Mouse (Mus musculus) kidney, embryonic 15.5 days (tissue): ENCODE measurements around the gene 4632433K11Rik. TPM values are rescaled to one million over a fixed set of nuclear protein-coding genes. Genes with fewer than 3 reads are reported as not detected.

Experiments used
- ATAC-seq: fragments of 200-750 bp; cut with Nextera tagmentation; replicated peaks from 2 replicates; pipeline ENCODE4 v1.8.0; 2017; ENCODE audit warnings: moderate TSS enrichment; ENCODE audit not compliant: low FRiP score
- H3K27ac ChIP-seq: fragments of 300-500 bp; sonication (generic); 2 replicates; pipeline ENCODE4 v1.5.1; 2015; ENCODE audit warnings: mild to moderate bottlenecking, inconsistent platforms
- H3K27me3 ChIP-seq: fragments of 300-500 bp; sonication (generic); 2 replicates; pipeline ENCODE4 v1.6.1; 2015; ENCODE audit warnings: inconsistent platforms
- H3K36me3 ChIP-seq: fragments of 300-500 bp; sonication (generic); 2 replicates; pipeline ENCODE4 v1.6.1; 2015; ENCODE audit warnings: inconsistent platforms
- H3K4me1 ChIP-seq: fragments of 300-500 bp; sonication (generic); 2 replicates; pipeline ENCODE4 v1.6.1; 2015; ENCODE audit warnings: inconsistent platforms
- H3K4me2 ChIP-seq: fragments of 300-500 bp; sonication (generic); 2 replicates; pipeline ENCODE4 v1.6.1; 2015; ENCODE audit warnings: moderate library complexity, mild to moderate bottlenecking, inconsistent platforms
- H3K4me3 ChIP-seq: fragments of 300-500 bp; sonication (generic); replicated peaks from 2 replicates; pipeline ENCODE4 v1.5.1; 2015; ENCODE audit warnings: mild to moderate bottlenecking, inconsistent platforms
- H3K9ac ChIP-seq: fragments of 300-500 bp; sonication (generic); 2 replicates; pipeline ENCODE4 v1.6.1; 2015; ENCODE audit warnings: mild to moderate bottlenecking, inconsistent platforms
- H3K9me3 ChIP-seq: fragments of 300-500 bp; sonication (generic); replicated peaks from 2 replicates; pipeline ENCODE4 v1.6.1; 2016; ENCODE audit warnings: inconsistent platforms
- WGBS: fragments of 180-500 bp; shearing (Covaris S2); methylation state at CpG from one replicate; pipeline ENCODE4 v1.1.7; 2015; ENCODE audit warnings: mixed read lengths; 5-methylcytosine and 5-hydroxymethylcytosine counted together
- polyA plus RNA-seq: library from polyadenylated mRNA; unstranded; fragments of >200 nt; fragmentation: Nextera tagmentation; extraction: Ambion mirVana; gene quantifications from 2 replicates; pipeline ENCODE4 v1.2.1, GENCODE M21; 2015

4632433K11Rik gene
- polyA plus RNA-seq, 1 experiment from 2014 or later, result not detected

- peaks cover 25% of the 10 kb centered on the region for H3K4me1 ChIP-seq
Observed at GRCm38 (mm10) chr7:5021197-5021596, 12.7 kb upstream of the 4632433K11Rik start.

GRCm38 (mm10) chr7:5029543-5029942, 4.4 kb upstream of the 4632433K11Rik start:
- Histone ChIP-seq H3K4me3 (no peak overlapping the region), H3K9ac (no peak overlapping the region), H3K27ac (no peak overlapping the region), H3K9me3 (peaks cover 38% of the 10 kb centered on the region), H3K27me3 (no peaks in the 10 kb centered on the region), H3K36me3 (peaks cover 98% of the 10 kb centered on the region), H3K4me1 (no peaks in the 10 kb centered on the region), H3K4me2 (no peak overlapping the region)
- ATAC-seq, result 0 out of 2 replicates have a peak, but pooled peaks have one; percentile 20
- 95% methylated on average over 22 of the region's 22 CpGs for WGBS

More at GRCm38 (mm10) chr7:5021197-5021596, 12.7 kb upstream of the 4632433K11Rik start:
- WGBS, result 48% methylated on average over 5 of the region's 5 CpGs
- H3K27ac ChIP-seq, result peak overlapping the region; percentile 97
- no peaks in the 10 kb centered on the region for H3K27me3 ChIP-seq
- H3K36me3 ChIP-seq, result peaks cover 60% of the 10 kb centered on the region
- H3K9ac ChIP-seq, result peak overlapping the region; percentile 81
- peak overlapping the region; percentile 66 for H3K4me3 ChIP-seq
- H3K4me2 ChIP-seq, result peak overlapping the region; percentile 67
- H3K9me3 ChIP-seq, result no peaks in the 10 kb centered on the region
- ATAC-seq, result no peak

- H3K9me3 ChIP-seq, result peaks cover 38% of the 10 kb centered on the region
- WGBS, result 91% methylated on average over 21 of the region's 21 CpGs
- ATAC-seq, result no peak
Observed at GRCm38 (mm10) chr7:5029946-5030345, 4.0 kb upstream of the 4632433K11Rik start.

GRCm38 (mm10) chr7:5030554-5031275, 3.2 kb upstream of the 4632433K11Rik start:
- peaks cover 38% of the 10 kb centered on the region for H3K9me3 ChIP-seq
- H3K4me3 ChIP-seq, result no peak overlapping the region
- peaks cover 98% of the 10 kb centered on the region for H3K36me3 ChIP-seq
- H3K4me1 ChIP-seq, result no peaks in the 10 kb centered on the region
- H3K9ac ChIP-seq, result no peak overlapping the region
- no peak overlapping the region for H3K4me2 ChIP-seq
- 83% methylated on average over 63 of the region's 63 CpGs for WGBS
- ATAC-seq, result no peak
- no peak overlapping the region for H3K27ac ChIP-seq
- H3K27me3 ChIP-seq, result no peaks in the 10 kb centered on the region

More at GRCm38 (mm10) chr7:5029946-5030345, 4.0 kb upstream of the 4632433K11Rik start:
- H3K4me2 ChIP-seq, result no peak overlapping the region
- peaks cover 98% of the 10 kb centered on the region for H3K36me3 ChIP-seq
- H3K9ac ChIP-seq, result no peak overlapping the region
- no peaks in the 10 kb centered on the region for H3K4me1 ChIP-seq
- no peak overlapping the region for H3K27ac ChIP-seq
- no peak overlapping the region for H3K4me3 ChIP-seq
- H3K27me3 ChIP-seq, result no peaks in the 10 kb centered on the region

- Histone ChIP-seq H3K4me3 (no peak overlapping the region), H3K9ac (no peak overlapping the region), H3K36me3 (peaks cover 98% of the 10 kb centered on the region), H3K4me1 (no peaks in the 10 kb centered on the region), H3K4me2 (no peak overlapping the region), H3K27ac (no peak overlapping the region), H3K9me3 (peaks cover 38% of the 10 kb centered on the region), H3K27me3 (no peaks in the 10 kb centered on the region)
- ATAC-seq, result 0 out of 2 replicates have a peak, but pooled peaks have one; percentile 10
- 82% methylated on average over 46 of the region's 46 CpGs for WGBS
Observed at GRCm38 (mm10) chr7:5031496-5031895, 2.4 kb upstream of the 4632433K11Rik start.

GRCm38 (mm10) chr7:5035628-5036027, 1.7 kb downstream of the 4632433K11Rik start:
- H3K4me1 ChIP-seq, result peaks cover 11% of the 10 kb centered on the region; the same call in 1 of the 2 replicates
- H3K27me3 ChIP-seq, result no peaks in the 10 kb centered on the region
- H3K36me3 ChIP-seq, result peaks cover 61% of the 10 kb centered on the region
- no peak overlapping the region for H3K4me2 ChIP-seq
- H3K9me3 ChIP-seq, result peaks cover 16% of the 10 kb centered on the region
- WGBS, result 95% methylated on average over 17 of the region's 17 CpGs
- H3K9ac ChIP-seq, result no peak overlapping the region
- ATAC-seq, result no peak
- H3K27ac ChIP-seq, result no peak overlapping the region
- no peak overlapping the region for H3K4me3 ChIP-seq

- Histone ChIP-seq H3K4me2 (no peak overlapping the region), H3K9me3 (peaks cover 11% of the 10 kb centered on the region), H3K27ac (no peak overlapping the region), H3K4me1 (peaks cover 11% of the 10 kb centered on the region; the same call in 1 of the 2 replicates), H3K9ac (no peak overlapping the region), H3K4me3 (no peak overlapping the region), H3K27me3 (no peaks in the 10 kb centered on the region), H3K36me3 (peaks cover 57% of the 10 kb centered on the region)
- no peak for ATAC-seq
- WGBS, result 90% methylated on average over 9 of the region's 9 CpGs
Observed at GRCm38 (mm10) chr7:5036136-5036535, 2.2 kb downstream of the 4632433K11Rik start.

GRCm38 (mm10) chr7:5037026-5037425, 3.1 kb downstream of the 4632433K11Rik start:
- Histone ChIP-seq H3K4me3 (no peak overlapping the region), H3K4me1 (peaks cover 11% of the 10 kb centered on the region; the same call in 1 of the 2 replicates), H3K27me3 (no peaks in the 10 kb centered on the region), H3K9me3 (peaks cover 2% of the 10 kb centered on the region; the same call in 1 of the 2 replicates), H3K27ac (no peak overlapping the region), H3K4me2 (no peak overlapping the region), H3K9ac (no peak overlapping the region), H3K36me3 (peaks cover 52% of the 10 kb centered on the region)
- WGBS, result 94% methylated on average over 7 of the region's 7 CpGs
- ATAC-seq, result no peak

GRCm38 (mm10) chr7:5037467-5037866, 3.5 kb downstream of the 4632433K11Rik start:
- 91% methylated on average over 8 of the region's 8 CpGs for WGBS
- H3K9ac ChIP-seq, result peak overlapping the region; percentile 80; the same call in 1 of the 2 replicates

GRCm38 (mm10) chr7:5038109-5038732, 4.3 kb downstream of the 4632433K11Rik start, which contains the start of gene Zfp784:
Zfp784 (minus strand) TSS chr7:5038446.
- H3K4me3 ChIP-seq, result peak within 1 kb of the TSS; percentile 67
- peak; percentile 98 for ATAC-seq
- H3K27ac ChIP-seq, result peak within 1 kb of the TSS; percentile 97
- no peaks in the 10 kb centered on the region for H3K9me3 ChIP-seq
- WGBS, result under 1% methylated on average over 48 of the region's 48 CpGs
- no peaks in the 10 kb centered on the region for H3K27me3 ChIP-seq
- peaks cover 40% of the 10 kb centered on the region for H3K36me3 ChIP-seq
- peak within 1 kb of the TSS; percentile 62 for H3K4me2 ChIP-seq
- H3K9ac ChIP-seq, result peak within 1 kb of the TSS; percentile 80
- peaks cover 11% of the 10 kb centered on the region; the same call in 1 of the 2 replicates for H3K4me1 ChIP-seq

More at GRCm38 (mm10) chr7:5037467-5037866, 3.5 kb downstream of the 4632433K11Rik start:
- ATAC-seq, result no peak
- peaks cover 48% of the 10 kb centered on the region for H3K36me3 ChIP-seq
- peak overlapping the region; percentile 62 for H3K4me2 ChIP-seq
- peaks cover 11% of the 10 kb centered on the region; the same call in 1 of the 2 replicates for H3K4me1 ChIP-seq
- H3K9me3 ChIP-seq, result no peaks in the 10 kb centered on the region
- H3K4me3 ChIP-seq, result peak overlapping the region; percentile 67
- H3K27ac ChIP-seq, result peak overlapping the region; percentile 97
- H3K27me3 ChIP-seq, result no peaks in the 10 kb centered on the region

GRCm38 (mm10) chr7:5038940-5039339, 5.0 kb downstream of the 4632433K11Rik start:
- ATAC-seq, result no peak
- peak overlapping the region; percentile 62 for H3K4me2 ChIP-seq
- WGBS, result 42% methylated on average over 5 of the region's 5 CpGs
- no peaks in the 10 kb centered on the region for H3K27me3 ChIP-seq
- peak overlapping the region; percentile 80 for H3K9ac ChIP-seq
- peaks cover 11% of the 10 kb centered on the region; the same call in 1 of the 2 replicates for H3K4me1 ChIP-seq
- H3K36me3 ChIP-seq, result peaks cover 33% of the 10 kb centered on the region
- H3K9me3 ChIP-seq, result no peaks in the 10 kb centered on the region
- H3K4me3 ChIP-seq, result peak overlapping the region; percentile 67
- H3K27ac ChIP-seq, result peak overlapping the region; percentile 97; the same call in 1 of the 2 replicates

GRCm38 (mm10) chr7:5044981-5045380, 11.1 kb downstream of the 4632433K11Rik start:
- no peak for ATAC-seq
- Histone ChIP-seq H3K27me3 (no peaks in the 10 kb centered on the region), H3K4me2 (no peak overlapping the region), H3K4me3 (no peak overlapping the region), H3K4me1 (no peaks in the 10 kb centered on the region), H3K9me3 (no peaks in the 10 kb centered on the region), H3K36me3 (peaks cover 7% of the 10 kb centered on the region; the same call in 1 of the 2 replicates), H3K27ac (no peak overlapping the region), H3K9ac (no peak overlapping the region)
- WGBS, result 85% methylated on average over 2 of the region's 2 CpGs
